Mouse (Mus musculus) cerebellum, adult 2 months (tissue): ENCODE measurements around the gene H2-K1.

Experiments
- CTCF ChIP-seq: fragments of 200-500 bp; IDR thresholded peaks from 2 replicates; pipeline ENCODE4 v1.5.1; 2011; ENCODE audit warnings: low read depth, mild to moderate bottlenecking, control low read depth, low read length, moderate library complexity, borderline replicate concordance; ENCODE audit not compliant: insufficient read depth
- POLR2A ChIP-seq: fragments of 200-500 bp; IDR thresholded peaks from 2 replicates; pipeline ENCODE4 v1.6.1; 2011; ENCODE audit warnings: low read length, control low read depth, borderline replicate concordance; ENCODE audit not compliant: insufficient read depth

DNA sequence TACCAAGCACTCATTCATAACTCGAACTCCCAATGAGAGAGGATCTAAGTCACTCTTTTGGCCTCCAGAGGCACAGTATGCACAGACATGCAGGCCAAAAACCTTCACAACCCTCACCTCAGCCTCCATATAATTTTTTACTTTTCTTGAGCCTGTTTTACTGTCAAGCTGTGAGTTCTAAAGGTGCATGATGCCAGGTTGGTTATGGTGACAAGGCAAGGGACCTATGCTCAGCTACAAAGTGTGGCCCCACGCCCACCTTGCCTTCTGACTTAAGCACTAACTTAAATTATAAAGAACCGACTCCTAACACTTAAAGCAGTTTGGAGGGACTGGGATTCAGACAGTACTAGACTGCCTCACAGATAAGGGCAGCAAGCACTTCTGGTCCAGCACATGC is 46.8 kb downstream of the H2-K1 start:
- TF ChIP-seq CTCF, result no peak
- TF ChIP-seq POLR2A, result no peak
